Mouse (Mus musculus) ES-E14 (cell line): ENCODE results near the gene Tsc22d1.
A peak's percentile ranks its signal among the peaks of the same experiment; 100 is the strongest.

Experiments used
- CHD2 ChIP-seq: IDR thresholded peaks from 2 replicates; pipeline ENCODE4 v1.6.1; 2014; ENCODE audit warnings: mild to moderate bottlenecking, low read depth, low read length, inconsistent platforms
- ZNF384 ChIP-seq: IDR thresholded peaks from 2 replicates; pipeline ENCODE4 v1.6.1; 2012; ENCODE audit warnings: low read depth, low read length, inconsistent platforms

DNA sequence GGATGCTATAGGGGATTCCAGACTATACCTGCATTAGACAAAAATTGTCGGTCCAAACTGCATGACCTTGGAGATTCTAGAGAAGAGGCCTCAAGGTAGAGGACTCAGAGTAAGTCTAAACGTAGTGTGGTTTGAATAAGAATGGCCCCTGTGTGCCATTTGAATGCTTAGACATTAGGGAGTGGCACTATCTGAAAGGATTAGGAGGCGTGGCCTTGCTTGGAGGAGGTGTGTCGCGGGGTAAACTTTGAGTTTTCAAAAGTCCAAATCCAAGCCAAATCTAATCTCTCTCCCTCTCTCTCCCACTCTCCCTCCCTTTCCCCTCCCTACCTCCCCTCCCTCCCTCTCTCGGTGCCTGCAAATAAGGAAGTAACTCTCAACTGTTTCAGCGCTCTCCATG, 26.7 kb upstream of the Tsc22d1 start:
- TF ChIP-seq ZNF384 (no peak), CHD2 (0 out of 2 replicates have a peak, but pooled peaks have one; percentile 53)
